Mouse (Mus musculus) heart, embryonic 16.5 days (tissue): Measurements from ENCODE around the gene Cfap69. TPM values are rescaled to one million over a fixed set of nuclear protein-coding genes. Genes with fewer than 3 reads are reported as not detected.

Experiments used
- ATAC-seq: fragments of 200-750 bp; cut with Nextera tagmentation; replicated peaks from 2 replicates; pipeline ENCODE4 v1.8.0; 2017; ENCODE audit warnings: moderate number of reproducible peaks; ENCODE audit not compliant: insufficient read depth, low FRiP score; ENCODE audit errors: extremely low read depth
- H3K27ac ChIP-seq: fragments of 300-500 bp; sonication (generic); 2 replicates; pipeline ENCODE4 v1.5.1; 2014; ENCODE audit warnings: mild to moderate bottlenecking, low read length, control low read depth, moderate library complexity
- H3K27me3 ChIP-seq: fragments of 300-500 bp; sonication (generic); 2 replicates; pipeline ENCODE4 v1.6.1; 2014; ENCODE audit warnings: low read length, mixed read lengths; ENCODE audit not compliant: control insufficient read depth, insufficient read depth
- H3K36me3 ChIP-seq: fragments of 300-500 bp; sonication (generic); 2 replicates; pipeline ENCODE4 v1.6.1; 2014; ENCODE audit not compliant: control insufficient read depth, insufficient read depth
- H3K4me1 ChIP-seq: fragments of 300-500 bp; sonication (generic); 2 replicates; pipeline ENCODE4 v1.6.1; 2014; ENCODE audit warnings: low read length, mixed read lengths; ENCODE audit not compliant: control insufficient read depth, insufficient read depth
- H3K4me2 ChIP-seq: fragments of 300-500 bp; sonication (generic); 2 replicates; pipeline ENCODE4 v1.6.1; 2014; ENCODE audit warnings: low read depth, mild to moderate bottlenecking, control low read depth, low read length
- H3K4me3 ChIP-seq: fragments of 300-500 bp; sonication (generic); 2 replicates; pipeline ENCODE4 v1.5.1; 2014; ENCODE audit warnings: mild to moderate bottlenecking, control low read depth, low read length
- H3K9ac ChIP-seq: fragments of 300-500 bp; sonication (generic); 2 replicates; pipeline ENCODE4 v1.6.1; 2014; ENCODE audit warnings: low read length, control low read depth
- H3K9me3 ChIP-seq: fragments of 300-500 bp; sonication (generic); replicated peaks from 2 replicates; pipeline ENCODE4 v1.6.1; 2016; ENCODE audit warnings: low read length; ENCODE audit not compliant: control insufficient read depth
- WGBS: fragments of 180-500 bp; shearing (Covaris S2); extraction: QIAGEN DNeasy Blood & Tissue Kit; methylation state at CpG from one replicate; pipeline ENCODE4 v1.1.7; 2014; 5-methylcytosine and 5-hydroxymethylcytosine counted together
- polyA plus RNA-seq: library from polyadenylated mRNA; unstranded; fragments of >200 nt; fragmentation: Nextera tagmentation; extraction: Ambion mirVana; gene quantifications from 2 replicates; pipeline ENCODE4 v1.2.1, GENCODE M21; 2015

Gene Cfap69
- polyA plus RNA-seq, 1 experiment from 2014 or later: 1.6 TPM

DNA sequence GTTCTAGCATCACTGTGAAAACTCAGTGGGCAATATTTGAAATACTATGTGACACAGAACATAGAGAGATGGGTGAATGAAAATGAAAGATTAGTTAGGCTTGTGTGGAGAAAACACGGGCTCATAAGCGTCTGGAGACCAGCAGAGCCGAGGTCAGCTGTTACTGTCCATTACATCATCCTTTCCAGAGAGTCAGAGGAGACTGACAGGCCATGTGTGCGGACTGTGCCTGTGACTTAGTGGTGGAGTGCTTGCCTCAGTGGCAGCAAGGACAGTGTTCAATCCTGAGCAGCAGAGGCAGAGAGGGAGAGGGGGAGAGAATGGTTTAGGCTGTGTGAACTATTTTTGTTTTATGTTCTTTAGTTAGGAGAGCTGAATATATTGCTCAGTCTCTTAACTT, 45.7 kb downstream of the Cfap69 start:
- Histone ChIP-seq H3K4me3 (no peak overlapping the region), H3K4me1 (no peaks in the 10 kb centered on the region), H3K4me2 (no peak overlapping the region), H3K9me3 (no peaks in the 10 kb centered on the region), H3K9ac (no peak overlapping the region), H3K27ac (no peak overlapping the region), H3K27me3 (no peaks in the 10 kb centered on the region), H3K36me3 (no peaks in the 10 kb centered on the region)
- ATAC-seq: no peak
- WGBS: 36% methylated on average over 4 of the region's 4 CpGs

DNA sequence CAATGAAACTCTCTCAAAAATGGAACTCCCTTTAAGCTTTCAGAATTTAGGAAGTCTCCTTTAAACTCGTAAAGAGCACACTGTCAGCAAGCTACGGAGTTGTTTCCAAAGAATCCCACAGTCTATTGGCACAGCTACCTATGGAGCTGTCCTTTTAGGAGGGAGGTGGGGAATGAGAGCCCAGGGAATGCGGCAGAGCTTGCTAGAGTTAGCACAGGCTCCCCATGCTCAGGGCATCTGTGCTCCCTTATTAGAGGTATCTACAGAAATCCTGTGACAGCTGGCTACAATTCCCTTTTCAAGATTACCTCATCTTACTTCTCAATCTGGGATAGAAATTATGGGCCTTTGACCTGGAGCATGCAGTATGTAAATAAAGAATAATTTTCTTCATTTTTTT, 53.5 kb downstream of the Cfap69 start:
- H3K27me3 ChIP-seq: no peaks in the 10 kb centered on the region
- no peak for ATAC-seq
- WGBS: 48% methylated on average over 3 of the region's 3 CpGs
- H3K27ac ChIP-seq: no peak overlapping the region
- H3K9me3 ChIP-seq: no peaks in the 10 kb centered on the region
- H3K4me2 ChIP-seq: no peak overlapping the region
- H3K9ac ChIP-seq: no peak overlapping the region
- no peak overlapping the region for H3K4me3 ChIP-seq
- H3K4me1 ChIP-seq: no peaks in the 10 kb centered on the region
- no peaks in the 10 kb centered on the region for H3K36me3 ChIP-seq

DNA sequence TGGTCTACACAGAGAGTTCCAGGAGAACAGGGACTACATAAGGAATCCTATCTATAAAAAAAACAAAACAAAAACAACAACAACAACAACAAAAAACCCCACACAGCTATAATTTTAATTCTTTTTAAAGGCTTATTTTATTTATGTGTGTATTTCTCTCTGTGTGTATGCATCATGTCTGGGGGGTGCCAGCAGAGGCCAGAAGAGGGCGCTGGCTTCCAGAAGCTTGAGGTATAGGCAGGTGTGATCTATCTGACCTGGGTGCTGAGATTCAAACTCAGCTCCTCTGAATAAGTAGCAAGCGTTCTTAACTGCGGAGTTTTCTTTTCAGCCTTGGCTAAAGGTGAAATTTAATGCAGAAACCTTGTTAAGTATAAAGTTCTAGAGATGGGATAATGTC, 76.4 kb downstream of the Cfap69 start:
- no peak overlapping the region for H3K4me3 ChIP-seq
- H3K4me1 ChIP-seq: no peaks in the 10 kb centered on the region
- H3K36me3 ChIP-seq: no peaks in the 10 kb centered on the region
- no peak overlapping the region for H3K27ac ChIP-seq
- no peak overlapping the region for H3K9ac ChIP-seq
- no peaks in the 10 kb centered on the region for H3K9me3 ChIP-seq
- ATAC-seq: no peak
- no peak overlapping the region for H3K4me2 ChIP-seq
- 76% methylated on average over 3 of the region's 3 CpGs for WGBS
- no peaks in the 10 kb centered on the region for H3K27me3 ChIP-seq

DNA sequence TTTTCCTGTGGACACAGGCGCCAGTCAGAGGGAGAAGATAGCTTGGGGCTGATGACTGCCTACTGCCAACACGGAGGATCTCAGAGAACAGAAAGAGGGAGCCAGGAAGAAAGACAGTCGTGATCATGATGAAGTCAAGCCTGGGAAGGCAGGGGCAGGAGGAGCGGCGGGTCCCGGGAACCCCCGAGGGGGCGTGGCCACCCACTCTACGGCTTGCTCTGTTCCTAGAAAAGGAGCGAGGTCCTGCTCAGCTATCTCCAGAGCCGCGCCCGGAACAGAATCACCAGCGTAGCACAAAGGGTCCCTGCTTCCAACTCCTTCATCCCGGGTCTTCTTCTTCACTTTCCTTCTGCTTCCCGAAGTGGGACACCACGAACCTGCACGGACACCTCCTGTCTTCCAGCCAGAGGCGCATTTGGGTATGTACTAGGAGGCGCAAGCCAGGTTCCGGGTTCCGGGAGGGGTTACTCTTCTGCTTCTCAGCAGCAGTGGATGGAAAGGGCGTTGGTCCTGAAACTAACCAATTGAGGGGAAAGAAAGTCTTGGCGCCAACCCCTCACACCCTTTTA, 90.2 kb downstream of the Cfap69 start, which contains the start of gene Gm8773:
Gm8773 (plus strand) TSS at position 51 of the 569 bp plus-strand sequence.
- Histone ChIP-seq H3K4me2 (peak within 1 kb of the TSS; percentile 97), H3K27ac (no peak within 1 kb of the TSS), H3K4me3 (peak within 1 kb of the TSS; percentile 69), H3K9ac (peak within 1 kb of the TSS; percentile 67), H3K9me3 (no peaks in the 10 kb centered on the region), H3K4me1 (0 out of 2 replicates have a peak, but pooled peaks cover 2% of the 10 kb centered on the region), H3K27me3 (peaks cover 5% of the 10 kb centered on the region), H3K36me3 (no peaks in the 10 kb centered on the region)
- no peak; the same call in 1 of the 2 replicates for ATAC-seq
- under 1% methylated on average over 24 of the region's 24 CpGs for WGBS

DNA sequence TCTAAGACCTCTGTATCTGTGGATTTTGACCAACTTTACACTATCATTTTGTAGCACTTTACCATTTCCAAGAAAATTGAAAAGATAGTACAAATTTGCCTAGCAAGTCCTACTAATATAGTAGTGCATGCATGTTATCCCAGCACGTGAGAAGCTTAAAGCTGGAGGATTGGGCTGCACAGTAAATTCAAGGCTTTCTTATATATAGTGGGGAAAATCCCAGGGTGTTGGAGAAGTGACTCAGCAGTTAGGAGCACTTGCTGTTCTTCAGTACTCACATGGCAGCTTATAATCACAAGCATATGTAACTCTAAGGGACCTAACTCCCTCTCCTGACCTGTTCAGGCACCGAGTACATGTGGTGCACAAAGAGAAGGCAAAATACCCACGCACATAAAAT, 101.6 kb downstream of the Cfap69 start:
- Histone ChIP-seq H3K36me3 (no peaks in the 10 kb centered on the region), H3K27me3 (no peaks in the 10 kb centered on the region), H3K9ac (no peak overlapping the region), H3K4me1 (peaks cover 12% of the 10 kb centered on the region), H3K27ac (no peak overlapping the region), H3K9me3 (no peaks in the 10 kb centered on the region), H3K4me3 (no peak overlapping the region), H3K4me2 (no peak overlapping the region)
- ATAC-seq: no peak
- 69% methylated on average over 3 of the region's 3 CpGs for WGBS

DNA sequence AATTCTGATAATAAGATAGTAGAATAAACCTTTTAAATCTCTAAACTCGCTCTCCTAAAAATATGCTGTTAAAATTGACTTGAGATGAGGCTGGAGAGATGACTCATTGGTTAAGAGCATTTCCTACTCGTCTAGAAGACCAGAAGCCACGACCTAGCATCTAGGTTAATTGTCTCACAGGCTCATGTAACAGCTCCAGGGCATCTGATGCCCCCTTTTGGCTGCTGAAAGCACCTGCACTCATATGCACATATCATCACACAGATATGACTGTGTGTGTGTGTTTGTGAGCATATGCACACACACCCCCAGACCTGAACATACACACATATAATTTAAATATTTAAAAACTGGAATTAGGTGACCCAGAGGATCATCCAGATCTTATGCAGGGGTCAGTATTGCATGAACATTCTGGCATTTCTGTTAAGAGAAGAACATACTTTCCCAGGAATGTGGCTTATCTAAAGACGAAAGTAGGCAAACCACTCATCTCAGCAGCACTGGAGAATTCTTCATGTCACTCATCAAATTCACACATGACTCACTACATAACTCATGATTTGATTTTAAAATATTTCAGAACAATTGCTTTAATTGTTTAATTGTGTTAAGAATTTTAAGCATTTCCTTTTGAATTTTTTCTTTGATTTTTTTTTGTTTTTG, 102.9 kb downstream of the Cfap69 start:
- WGBS: 61% methylated on average over 4 of the region's 4 CpGs

DNA sequence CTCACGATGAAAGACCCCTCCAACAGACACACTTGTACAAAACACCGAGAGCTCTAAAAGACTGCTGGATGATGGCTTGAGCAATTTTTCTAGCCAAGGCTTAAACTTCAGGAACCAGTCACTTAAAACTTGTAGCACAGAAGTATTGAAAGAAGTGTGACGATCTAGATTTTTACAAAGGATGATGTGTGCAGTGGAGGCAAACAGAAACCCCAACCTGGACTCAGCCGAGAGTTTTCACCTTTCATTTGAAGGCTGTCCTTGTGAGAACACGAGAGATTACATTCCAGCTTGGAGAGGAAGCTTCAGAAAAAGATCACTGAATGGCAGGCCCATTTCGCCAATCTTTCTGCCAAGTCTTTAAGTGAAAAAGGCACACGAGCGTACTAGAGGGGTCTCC, 104.2 kb downstream of the Cfap69 start:
- Histone ChIP-seq H3K4me1 (peaks cover 12% of the 10 kb centered on the region), H3K36me3 (peaks cover 5% of the 10 kb centered on the region; the same call in 1 of the 2 replicates), H3K9ac (peak overlapping the region; percentile 91), H3K4me3 (peak overlapping the region; percentile 77), H3K27me3 (no peaks in the 10 kb centered on the region), H3K27ac (peak overlapping the region; percentile 82), H3K4me2 (peak overlapping the region; percentile 87), H3K9me3 (no peaks in the 10 kb centered on the region)
- 33% methylated on average over 8 of the region's 8 CpGs for WGBS
- no peak for ATAC-seq

More for the DNA sequence above, 102.9 kb downstream of the Cfap69 start:
- Histone ChIP-seq H3K36me3 (no peaks in the 10 kb centered on the region), H3K27ac (no peak overlapping the region), H3K4me1 (peaks cover 12% of the 10 kb centered on the region), H3K4me2 (no peak overlapping the region), H3K27me3 (no peaks in the 10 kb centered on the region), H3K9me3 (no peaks in the 10 kb centered on the region), H3K4me3 (no peak overlapping the region), H3K9ac (no peak overlapping the region)
- ATAC-seq: no peak

DNA sequence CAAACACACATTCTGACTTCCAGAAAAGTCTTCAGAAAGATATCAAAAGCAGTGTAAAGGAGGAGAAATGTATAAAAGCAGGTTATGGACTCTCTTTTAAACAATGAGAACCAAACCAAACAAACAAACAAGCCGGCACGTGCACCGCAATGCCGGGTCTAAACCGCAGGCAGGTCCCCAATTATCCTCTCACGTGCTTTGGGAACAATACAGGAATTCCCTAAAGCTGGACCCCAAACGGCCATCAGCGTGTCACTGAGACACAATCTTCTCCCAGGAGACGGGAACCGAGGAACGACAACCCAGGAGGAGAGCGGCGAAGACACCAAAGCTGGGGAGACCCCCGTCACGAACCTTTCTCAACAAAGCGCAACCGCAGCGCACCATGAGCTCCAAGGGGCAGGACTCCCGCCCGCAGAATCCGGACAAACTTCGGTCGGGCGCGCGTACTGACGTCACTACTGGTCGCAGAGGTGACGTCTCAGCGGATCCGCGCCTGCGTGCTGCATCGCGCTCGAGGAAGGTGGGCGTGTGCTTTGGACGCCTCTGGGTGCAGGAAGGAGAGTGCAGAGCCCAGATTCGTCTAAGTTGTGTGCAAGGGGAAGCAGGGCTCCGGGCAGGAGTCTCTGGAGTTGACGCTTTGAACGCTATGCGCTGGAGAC, 104.8 kb downstream of the Cfap69 start, which contains the start of gene Gtpbp10:
Gtpbp10 (minus strand) TSS at position 460 of the 662 bp plus-strand sequence.
- Histone ChIP-seq H3K4me1 (peaks cover 12% of the 10 kb centered on the region), H3K36me3 (peaks cover 11% of the 10 kb centered on the region), H3K9ac (peak within 1 kb of the TSS; percentile 91), H3K4me2 (peak within 1 kb of the TSS; percentile 87), H3K9me3 (no peaks in the 10 kb centered on the region), H3K4me3 (peak within 1 kb of the TSS; percentile 77), H3K27ac (peak within 1 kb of the TSS; percentile 82), H3K27me3 (no peaks in the 10 kb centered on the region)
- WGBS: under 1% methylated on average over 43 of the region's 43 CpGs
- ATAC-seq: peak; percentile 99

DNA sequence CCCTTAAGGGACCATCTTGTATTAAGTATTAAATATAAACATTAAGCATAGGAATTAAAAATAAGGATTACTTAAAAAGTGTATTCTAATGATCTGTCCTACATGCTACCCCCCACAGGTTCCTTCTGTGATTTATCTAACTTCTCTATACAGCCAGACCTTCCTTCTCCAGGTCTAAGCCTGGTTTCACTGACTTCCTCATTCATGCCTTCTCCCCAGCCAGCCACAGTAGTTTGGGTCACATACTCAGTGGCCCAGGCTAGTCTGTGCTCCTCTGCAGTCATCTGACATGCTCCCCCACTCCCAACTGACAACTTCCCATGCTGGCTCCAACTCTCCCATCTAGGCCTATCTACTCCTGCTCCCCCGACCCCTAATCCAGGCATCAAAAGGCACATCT, 112.9 kb downstream of the Cfap69 start:
- Histone ChIP-seq H3K4me1 (no peaks in the 10 kb centered on the region), H3K9ac (no peak overlapping the region), H3K36me3 (peaks cover 37% of the 10 kb centered on the region), H3K4me2 (no peak overlapping the region), H3K27ac (no peak overlapping the region), H3K27me3 (no peaks in the 10 kb centered on the region), H3K9me3 (no peaks in the 10 kb centered on the region), H3K4me3 (no peak overlapping the region)
- ATAC-seq: no peak
- 88% methylated on average over 1 of the region's 1 CpGs for WGBS
